Mouse (Mus musculus) erythroblast, embryonic 14.5 days (primary cell): ENCODE results near the gene Gm49510.

Experiments
- GATA1 ChIP-seq: IDR thresholded peaks from 2 replicates; pipeline ENCODE4 v1.6.1; 2012; ENCODE audit warnings: low read length, inconsistent platforms, mixed read lengths
- TAL1 ChIP-seq: IDR thresholded peaks from 3 replicates; pipeline ENCODE4 v1.6.1; 2012; ENCODE audit warnings: low read length, inconsistent platforms, mixed read lengths

DNA sequence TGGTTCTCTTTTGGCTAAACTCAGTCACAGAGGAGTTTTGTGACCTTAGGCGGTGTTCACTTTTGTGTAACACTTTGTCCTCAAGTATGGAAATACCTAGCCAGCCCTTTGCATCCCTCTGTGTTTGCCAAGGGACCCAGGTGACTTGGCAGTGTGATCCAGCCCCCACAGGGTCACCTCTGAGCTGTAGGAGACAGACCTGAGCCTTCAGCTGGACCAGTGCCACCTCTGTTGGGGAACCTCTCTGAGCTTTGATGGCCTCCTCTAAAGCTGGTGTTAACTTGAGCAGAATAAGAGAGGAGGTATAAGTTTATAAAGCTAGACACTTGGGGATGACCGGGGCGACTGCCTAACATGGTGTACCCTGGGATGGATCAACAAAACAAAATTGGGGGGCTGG, 49.4 kb downstream of the Gm49510 start:
- TF ChIP-seq GATA1 (no peak), TAL1 (no peak)
